Mouse (Mus musculus): ENCODE measurements at regions not wholly inside any gene's neighbourhood (a gene's known extent, or its start where the extent isn't known, plus 50 kb on each side); places are given as distances from the start of the nearest gene placed in this dataset. TPM values are rescaled to one million over a fixed set of nuclear protein-coding genes. Genes with fewer than 3 reads are reported as not detected.

- no peak overlapping the region for H3K4me3 ChIP-seq (ENCODE audit: low read length)
- no peak overlapping the region for H3K9ac ChIP-seq (ENCODE audit: low read length)
- peaks cover 5% of the 10 kb centered on the region for H3K27me3 ChIP-seq (ENCODE audit: control insufficient read depth, insufficient read depth, low read depth, low read length)
- no peak overlapping the region for H3K4me2 ChIP-seq (ENCODE audit: low read depth, low read length)
- no peaks in the 10 kb centered on the region for H3K36me3 ChIP-seq (ENCODE audit: control insufficient read depth, insufficient read depth, low read length)
- H3K4me1 ChIP-seq (replicated peaks; ENCODE audit: control insufficient read depth, insufficient read depth, low read length): 0 out of 2 replicates have a peak, but pooled peaks cover 3% of the 10 kb centered on the region
- ATAC-seq (ENCODE audit: low read depth): no peak
- WGBS: 21% methylated on average over 17 of the region's 17 CpGs
- no peak overlapping the region for H3K27ac ChIP-seq (ENCODE audit: low read length)
- H3K9me3 ChIP-seq (ENCODE audit: control insufficient read depth, low read length): no peaks in the 10 kb centered on the region
Measured at GRCm38 (mm10) chr11:64898758-64899586, 79.9 kb upstream of the Elac2 start.

GRCm38 (mm10) chr11:64899587-64900278 is 79.1 kb upstream of the Elac2 start:
- H3K36me3 ChIP-seq (ENCODE audit: control insufficient read depth, insufficient read depth, low read length): no peaks in the 10 kb centered on the region
- 0 out of 2 replicates have a peak, but pooled peaks cover 3% of the 10 kb centered on the region for H3K4me1 ChIP-seq (replicated peaks; ENCODE audit: control insufficient read depth, insufficient read depth, low read length)
- 42% methylated on average over 15 of the region's 15 CpGs for WGBS
- no peak overlapping the region for H3K4me3 ChIP-seq (ENCODE audit: low read length)
- H3K4me2 ChIP-seq (ENCODE audit: low read depth, low read length): no peak overlapping the region
- H3K9ac ChIP-seq (ENCODE audit: low read length): no peak overlapping the region
- no peak for ATAC-seq (ENCODE audit: low read depth)
- no peak overlapping the region for H3K27ac ChIP-seq (ENCODE audit: low read length)
- no peaks in the 10 kb centered on the region for H3K9me3 ChIP-seq (ENCODE audit: control insufficient read depth, low read length)
- H3K27me3 ChIP-seq (ENCODE audit: control insufficient read depth, insufficient read depth, low read depth, low read length): peaks cover 5% of the 10 kb centered on the region

DNA sequence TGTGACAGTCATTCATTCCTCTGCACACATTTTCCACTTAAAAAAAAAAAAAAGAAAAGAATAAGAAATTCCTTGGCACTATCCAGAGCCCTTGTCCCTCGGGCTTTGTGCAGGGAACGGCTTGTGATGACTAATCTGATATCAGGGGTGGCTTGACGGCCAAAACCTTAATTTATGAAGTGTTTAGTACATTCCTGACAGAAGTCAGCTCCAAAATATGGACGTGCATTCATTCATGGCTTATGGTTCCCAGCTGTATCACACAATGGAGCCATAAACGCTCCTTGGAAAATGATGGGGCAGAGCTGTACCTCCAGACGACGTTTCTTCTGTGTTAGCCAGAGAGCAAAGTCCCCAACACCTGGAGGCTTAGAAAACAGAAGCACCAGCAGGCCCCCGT is 62.1 kb upstream of the Elac2 start:
- Histone ChIP-seq H3K4me2 (ENCODE audit: low read depth, low read length) (no peak overlapping the region), H3K27me3 (ENCODE audit: control insufficient read depth, insufficient read depth, low read depth, low read length) (no peaks in the 10 kb centered on the region), H3K9ac (ENCODE audit: low read length) (no peak overlapping the region), H3K9me3 (ENCODE audit: control insufficient read depth, low read length) (no peaks in the 10 kb centered on the region), H3K27ac (ENCODE audit: low read length) (no peak overlapping the region), H3K4me1 (replicated peaks; ENCODE audit: control insufficient read depth, insufficient read depth, low read length) (no peaks in the 10 kb centered on the region), H3K36me3 (ENCODE audit: control insufficient read depth, insufficient read depth, low read length) (no peaks in the 10 kb centered on the region), H3K4me3 (ENCODE audit: low read length) (no peak overlapping the region)
- peak; percentile 49; the same call in 1 of the 2 replicates for ATAC-seq (ENCODE audit: low read depth)
- 24% methylated on average over 8 of the region's 8 CpGs for WGBS

GRCm38 (mm10) chr11:64917301-64917700 is 61.5 kb upstream of the Elac2 start:
- Histone ChIP-seq H3K9ac (ENCODE audit: low read length) (no peak overlapping the region), H3K4me3 (ENCODE audit: low read length) (no peak overlapping the region), H3K27ac (ENCODE audit: low read length) (no peak overlapping the region), H3K9me3 (ENCODE audit: control insufficient read depth, low read length) (no peaks in the 10 kb centered on the region), H3K4me1 (replicated peaks; ENCODE audit: control insufficient read depth, insufficient read depth, low read length) (no peaks in the 10 kb centered on the region), H3K4me2 (ENCODE audit: low read depth, low read length) (no peak overlapping the region), H3K36me3 (ENCODE audit: control insufficient read depth, insufficient read depth, low read length) (no peaks in the 10 kb centered on the region), H3K27me3 (ENCODE audit: control insufficient read depth, insufficient read depth, low read depth, low read length) (no peaks in the 10 kb centered on the region)
- 66% methylated on average over 4 of the region's 4 CpGs for WGBS
- ATAC-seq (ENCODE audit: low read depth): no peak

- H3K4me1 ChIP-seq (replicated peaks; ENCODE audit: control insufficient read depth, insufficient read depth, low read length): no peaks in the 10 kb centered on the region
- no peak for ATAC-seq (ENCODE audit: low read depth)
- WGBS: 65% methylated on average over 2 of the region's 2 CpGs
- H3K36me3 ChIP-seq (ENCODE audit: control insufficient read depth, insufficient read depth, low read length): no peaks in the 10 kb centered on the region
- no peaks in the 10 kb centered on the region for H3K27me3 ChIP-seq (ENCODE audit: control insufficient read depth, insufficient read depth, low read depth, low read length)
- H3K9ac ChIP-seq (ENCODE audit: low read length): no peak overlapping the region
- no peak overlapping the region for H3K4me2 ChIP-seq (ENCODE audit: low read depth, low read length)
- H3K27ac ChIP-seq (ENCODE audit: low read length): no peak overlapping the region
- H3K9me3 ChIP-seq (ENCODE audit: control insufficient read depth, low read length): no peaks in the 10 kb centered on the region
- H3K4me3 ChIP-seq (ENCODE audit: low read length): no peak overlapping the region
Measured at GRCm38 (mm10) chr11:64924989-64925388, 53.8 kb upstream of the Elac2 start.

DNA sequence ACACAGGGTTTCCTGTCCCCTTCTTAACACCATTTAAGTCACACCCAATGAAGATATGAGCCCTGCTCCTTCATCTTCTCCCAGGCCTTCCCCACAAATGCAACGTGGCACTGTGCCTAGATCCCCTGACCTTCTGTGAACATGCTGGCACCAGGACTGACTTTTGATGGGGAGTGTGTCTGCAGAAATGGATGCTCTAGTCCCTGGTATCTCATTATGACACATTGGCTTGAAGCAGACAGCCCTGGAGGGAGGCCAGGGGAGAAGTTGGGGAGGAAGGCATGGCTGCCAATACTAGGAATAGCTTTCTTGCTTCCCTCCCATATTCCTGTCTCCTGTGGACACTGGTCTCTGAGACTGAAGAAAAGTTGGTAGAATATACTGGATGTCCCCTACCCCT is 52.9 kb upstream of the Elac2 start:
- Histone ChIP-seq H3K36me3 (ENCODE audit: control insufficient read depth, insufficient read depth, low read length) (no peaks in the 10 kb centered on the region), H3K4me2 (ENCODE audit: low read depth, low read length) (no peak overlapping the region), H3K27me3 (ENCODE audit: control insufficient read depth, insufficient read depth, low read depth, low read length) (no peaks in the 10 kb centered on the region), H3K9me3 (ENCODE audit: control insufficient read depth, low read length) (no peaks in the 10 kb centered on the region), H3K4me1 (replicated peaks; ENCODE audit: control insufficient read depth, insufficient read depth, low read length) (no peaks in the 10 kb centered on the region), H3K27ac (ENCODE audit: low read length) (no peak overlapping the region), H3K4me3 (ENCODE audit: low read length) (no peak overlapping the region), H3K9ac (ENCODE audit: low read length) (no peak overlapping the region)
- WGBS: 38% methylated on average over 1 of the region's 1 CpGs
- no peak; the same call in 1 of the 2 replicates for ATAC-seq (ENCODE audit: low read depth)

Small RNA genes in the stretch of these regions (microRNA-seq; reads per million reads assigned to microRNA genes)
- not detected for gene Gm24275

Measured in lung, embryonic 16.5 days (tissue).